Mouse (Mus musculus): ENCODE measurements around the gene Wrap73. TPM values are rescaled to one million over a fixed set of nuclear protein-coding genes. Genes with fewer than 3 reads are reported as not detected.

Wrap73 gene
- polyA plus RNA-seq, 1 experiment from 2014 or later: 52.6 TPM

- H3K27me3 ChIP-seq (ENCODE audit: insufficient read depth, poor library complexity, severe bottlenecking): peaks cover 70% of the 10 kb centered on the region
- H3K4me3 ChIP-seq: peak overlapping the region; percentile 83
- WGBS: 2% methylated on average over 42 of the region's 42 CpGs
- H3K27ac ChIP-seq: no peak overlapping the region
- no peak for DNase-seq (ENCODE audit: low spot score)
- H3K4me1 ChIP-seq (replicated peaks): peaks cover 41% of the 10 kb centered on the region
- peaks cover 9% of the 10 kb centered on the region for H3K36me3 ChIP-seq
- no peaks in the 10 kb centered on the region for H3K9me3 ChIP-seq
Observed at GRCm38 (mm10) chr4:154141009-154141867, 934 bp upstream of the Wrap73 start.

- H3K4me1 ChIP-seq (replicated peaks): peaks cover 32% of the 10 kb centered on the region
- no peak for DNase-seq (ENCODE audit: low spot score)
- 80% methylated on average over 3 of the region's 3 CpGs for whole genome bisulfite sequencing
- no peaks in the 10 kb centered on the region for H3K9me3 ChIP-seq
- peaks cover 36% of the 10 kb centered on the region for H3K27me3 ChIP-seq (ENCODE audit: insufficient read depth, poor library complexity, severe bottlenecking)
- H3K27ac ChIP-seq: no peak overlapping the region
- no peak overlapping the region for H3K4me3 ChIP-seq
- H3K36me3 ChIP-seq: peaks cover 43% of the 10 kb centered on the region
Observed at GRCm38 (mm10) chr4:154144712-154145111, 2.5 kb downstream of the Wrap73 start.

- H3K4me3 ChIP-seq: no peak overlapping the region
- H3K9me3 ChIP-seq: no peaks in the 10 kb centered on the region
- H3K27me3 ChIP-seq (ENCODE audit: insufficient read depth, poor library complexity, severe bottlenecking): peaks cover 19% of the 10 kb centered on the region
- DNase-seq (ENCODE audit: low spot score): no peak
- H3K27ac ChIP-seq: no peak overlapping the region
- 89% methylated on average over 10 of the region's 10 CpGs for WGBS
- H3K36me3 ChIP-seq: peaks cover 60% of the 10 kb centered on the region
- peaks cover 16% of the 10 kb centered on the region for H3K4me1 ChIP-seq (replicated peaks)
Observed at GRCm38 (mm10) chr4:154146342-154146741, 4.2 kb downstream of the Wrap73 start.

GRCm38 (mm10) chr4:154154104-154154503 lies 11.9 kb downstream of the Wrap73 start:
- no peak overlapping the region for H3K4me3 ChIP-seq
- no peak for DNase-seq (ENCODE audit: low spot score)
- peaks cover 97% of the 10 kb centered on the region for H3K36me3 ChIP-seq
- H3K27me3 ChIP-seq (ENCODE audit: insufficient read depth, poor library complexity, severe bottlenecking): no peaks in the 10 kb centered on the region
- no peaks in the 10 kb centered on the region for H3K9me3 ChIP-seq
- peaks cover 17% of the 10 kb centered on the region for H3K4me1 ChIP-seq (replicated peaks)
- 76% methylated on average over 11 of the region's 11 CpGs for WGBS
- no peak overlapping the region for H3K27ac ChIP-seq

GRCm38 (mm10) chr4:154156050-154156449 lies 13.9 kb downstream of the Wrap73 start:
- no peak overlapping the region for H3K4me3 ChIP-seq
- H3K27me3 ChIP-seq (ENCODE audit: insufficient read depth, poor library complexity, severe bottlenecking): no peaks in the 10 kb centered on the region
- no peak overlapping the region for H3K27ac ChIP-seq
- DNase-seq (ENCODE audit: low spot score): no peak
- peaks cover 78% of the 10 kb centered on the region for H3K36me3 ChIP-seq
- H3K4me1 ChIP-seq (replicated peaks): peaks cover 30% of the 10 kb centered on the region
- WGBS: 85% methylated on average over 7 of the region's 7 CpGs
- H3K9me3 ChIP-seq: no peaks in the 10 kb centered on the region

GRCm38 (mm10) chr4:154157970-154158662 lies 15.9 kb downstream of the Wrap73 start:
- H3K9me3 ChIP-seq: no peaks in the 10 kb centered on the region
- peaks cover 57% of the 10 kb centered on the region for H3K36me3 ChIP-seq
- peaks cover 37% of the 10 kb centered on the region for H3K4me1 ChIP-seq (replicated peaks)
- no peak overlapping the region for H3K27ac ChIP-seq
- no peak for DNase-seq (ENCODE audit: low spot score)
- H3K27me3 ChIP-seq (ENCODE audit: insufficient read depth, poor library complexity, severe bottlenecking): no peaks in the 10 kb centered on the region
- H3K4me3 ChIP-seq: no peak overlapping the region
- WGBS: 92% methylated on average over 14 of the region's 14 CpGs

GRCm38 (mm10) chr4:154159002-154159401 lies 16.8 kb downstream of the Wrap73 start:
- Histone ChIP-seq H3K27ac (no peak overlapping the region), H3K4me3 (peak overlapping the region; percentile 96), H3K27me3 (ENCODE audit: insufficient read depth, poor library complexity, severe bottlenecking) (no peaks in the 10 kb centered on the region), H3K36me3 (peaks cover 51% of the 10 kb centered on the region), H3K9me3 (no peaks in the 10 kb centered on the region), H3K4me1 (replicated peaks) (peaks cover 37% of the 10 kb centered on the region)
- DNase-seq (ENCODE audit: low spot score): peak; percentile 86
- WGBS: 23% methylated on average over 6 of the region's 6 CpGs

GRCm38 (mm10) chr4:154159961-154160537 lies 17.9 kb downstream of the Wrap73 start:
- WGBS: 3% methylated on average over 47 of the region's 47 CpGs
- no peaks in the 10 kb centered on the region for H3K9me3 ChIP-seq
- H3K27ac ChIP-seq: peak overlapping the region; percentile 90
- peaks cover 40% of the 10 kb centered on the region for H3K36me3 ChIP-seq
- no peak for DNase-seq (ENCODE audit: low spot score)
- H3K27me3 ChIP-seq (ENCODE audit: insufficient read depth, poor library complexity, severe bottlenecking): no peaks in the 10 kb centered on the region
- H3K4me1 ChIP-seq (replicated peaks): peaks cover 32% of the 10 kb centered on the region
- H3K4me3 ChIP-seq: peak overlapping the region; percentile 96

- no peaks in the 10 kb centered on the region for H3K9me3 ChIP-seq
- H3K36me3 ChIP-seq: peaks cover 33% of the 10 kb centered on the region
- peak; percentile 97 for DNase-seq (ENCODE audit: low spot score)
- WGBS: 1% methylated on average over 75 of the region's 75 CpGs
- H3K27me3 ChIP-seq (ENCODE audit: insufficient read depth, poor library complexity, severe bottlenecking): no peaks in the 10 kb centered on the region
- peaks cover 25% of the 10 kb centered on the region for H3K4me1 ChIP-seq (replicated peaks)
- H3K4me3 ChIP-seq: peak within 1 kb of the TSS; percentile 96
- peak within 1 kb of the TSS; percentile 90 for H3K27ac ChIP-seq
Observed at GRCm38 (mm10) chr4:154160538-154161390, 18.6 kb downstream of the Wrap73 start, which contains the start of gene Tprgl. Gene Tprgl, minus strand, starts transcription at chr4:154160666.

GRCm38 (mm10) chr4:154163296-154163695 lies 21.1 kb downstream of the Wrap73 start:
- Histone ChIP-seq H3K9me3 (no peaks in the 10 kb centered on the region), H3K4me1 (replicated peaks) (peaks cover 25% of the 10 kb centered on the region), H3K27me3 (ENCODE audit: insufficient read depth, poor library complexity, severe bottlenecking) (peaks cover 6% of the 10 kb centered on the region), H3K36me3 (peaks cover 8% of the 10 kb centered on the region), H3K27ac (no peak overlapping the region), H3K4me3 (no peak overlapping the region)
- peak; percentile 79 for DNase-seq (ENCODE audit: low spot score)
- 13% methylated on average over 7 of the region's 7 CpGs for WGBS

GRCm38 (mm10) chr4:154167053-154167452 lies 24.9 kb downstream of the Wrap73 start:
- H3K9me3 ChIP-seq: no peaks in the 10 kb centered on the region
- peaks cover 42% of the 10 kb centered on the region for H3K27me3 ChIP-seq (ENCODE audit: insufficient read depth, poor library complexity, severe bottlenecking)
- no peaks in the 10 kb centered on the region for H3K36me3 ChIP-seq
- no peak overlapping the region for H3K27ac ChIP-seq
- H3K4me3 ChIP-seq: no peak overlapping the region
- WGBS: 26% methylated on average over 5 of the region's 5 CpGs
- H3K4me1 ChIP-seq (replicated peaks): peaks cover 27% of the 10 kb centered on the region
- DNase-seq (ENCODE audit: low spot score): peak; percentile 70

GRCm38 (mm10) chr4:154170021-154170420 lies 27.8 kb downstream of the Wrap73 start:
- Histone ChIP-seq H3K9me3 (no peaks in the 10 kb centered on the region), H3K4me1 (replicated peaks) (peaks cover 57% of the 10 kb centered on the region), H3K27ac (peak overlapping the region; percentile 84), H3K4me3 (peak overlapping the region; percentile 66), H3K36me3 (no peaks in the 10 kb centered on the region), H3K27me3 (ENCODE audit: insufficient read depth, poor library complexity, severe bottlenecking) (peaks cover 55% of the 10 kb centered on the region)
- no peak for DNase-seq (ENCODE audit: low spot score)
- 2% methylated on average over 15 of the region's 15 CpGs for WGBS
